Mouse (Mus musculus) thymus, postnatal 36 days (tissue): Measurements from ENCODE around the gene Nsun4.
A peak's percentile ranks its signal among the peaks of the same experiment; 100 is the strongest.

Experiments used
- DNase-seq, 2 experiments: peaks; one replicate each; pipeline ENCODE4 v3.0.0; 2022; ENCODE audit warnings: mixed read lengths in 2 of 2

The Nsun4 gene

DNA sequence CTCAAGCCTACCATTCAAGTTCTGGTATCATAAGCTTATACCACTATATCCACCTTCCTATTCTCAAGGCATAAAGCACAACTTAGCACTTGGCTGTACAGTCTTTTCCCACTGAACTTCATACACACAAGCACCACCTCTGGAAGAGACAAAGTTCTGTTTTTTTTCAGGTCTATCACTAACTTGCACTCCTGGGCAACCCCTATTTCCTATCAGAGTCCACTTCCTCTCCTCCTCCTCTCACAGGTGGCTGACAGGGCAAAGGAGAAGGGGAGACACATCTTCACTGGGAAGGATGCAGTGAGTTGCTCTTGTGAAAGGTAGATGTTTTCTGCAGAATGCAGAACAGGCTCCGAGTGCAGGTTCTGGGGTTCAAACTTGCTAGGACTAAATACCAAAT lies 6.0 kb downstream of the Nsun4 start:
- DNase-seq: no peak

DNA sequence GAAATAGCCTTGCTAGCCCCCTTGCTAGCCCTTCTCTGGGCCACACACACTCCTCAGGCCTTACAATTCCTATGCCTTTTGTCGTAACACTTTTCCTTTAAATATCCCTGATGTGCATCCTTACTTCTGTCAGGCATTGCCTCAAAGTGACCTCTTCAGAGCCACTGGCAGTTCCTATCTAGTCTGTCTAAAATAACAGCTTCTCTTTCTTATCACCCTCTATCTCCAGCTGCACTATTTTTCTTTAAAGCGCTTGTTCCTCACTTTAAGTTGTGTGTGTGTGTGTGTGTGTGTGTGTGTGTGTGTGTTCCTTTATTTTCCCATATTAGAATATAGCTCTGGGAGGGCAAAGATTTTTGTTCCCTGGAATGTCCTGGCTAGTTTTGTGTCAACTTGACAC lies 7.1 kb downstream of the Nsun4 start:
- no peak for DNase-seq

DNA sequence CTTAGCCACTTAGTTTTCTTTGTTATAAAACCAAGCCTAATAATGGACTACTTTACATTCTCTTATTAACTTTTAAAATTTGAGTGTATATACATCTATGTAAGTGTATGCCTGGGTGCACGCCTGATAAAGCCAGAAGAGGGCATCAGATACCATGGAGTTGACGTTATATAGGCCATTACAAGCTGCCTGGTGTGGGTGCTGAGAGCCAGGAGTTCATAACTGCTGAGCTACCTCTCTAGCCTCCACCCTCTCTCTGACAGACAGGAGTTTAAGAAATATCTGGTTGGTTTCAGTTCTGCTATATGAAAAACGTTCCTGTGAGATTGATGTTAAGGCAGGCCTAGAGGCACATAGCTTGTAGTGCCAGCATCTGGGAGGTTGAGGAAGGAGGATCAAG lies 11.5 kb downstream of the Nsun4 start:
- DNase-seq: no peak

DNA sequence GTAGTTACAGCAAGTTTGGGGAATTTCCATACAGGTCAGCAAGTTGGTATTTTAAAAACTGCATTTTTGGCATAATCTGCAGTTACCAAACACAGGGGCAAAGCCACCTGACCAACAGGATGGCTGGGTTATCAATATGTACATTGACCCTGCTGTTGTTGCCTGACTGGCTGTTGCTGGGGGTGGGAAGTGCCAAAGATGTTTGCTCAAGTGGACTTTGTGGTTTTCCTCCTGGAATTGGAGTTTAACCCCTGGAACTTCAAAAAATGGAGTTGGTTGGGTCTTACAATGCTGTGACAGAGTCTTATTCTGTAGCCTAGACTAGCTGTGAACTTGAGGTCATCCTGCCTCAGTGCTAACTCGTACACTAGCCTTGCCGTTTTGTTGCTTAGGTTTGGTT lies 13.2 kb downstream of the Nsun4 start:
- no peak for DNase-seq

DNA sequence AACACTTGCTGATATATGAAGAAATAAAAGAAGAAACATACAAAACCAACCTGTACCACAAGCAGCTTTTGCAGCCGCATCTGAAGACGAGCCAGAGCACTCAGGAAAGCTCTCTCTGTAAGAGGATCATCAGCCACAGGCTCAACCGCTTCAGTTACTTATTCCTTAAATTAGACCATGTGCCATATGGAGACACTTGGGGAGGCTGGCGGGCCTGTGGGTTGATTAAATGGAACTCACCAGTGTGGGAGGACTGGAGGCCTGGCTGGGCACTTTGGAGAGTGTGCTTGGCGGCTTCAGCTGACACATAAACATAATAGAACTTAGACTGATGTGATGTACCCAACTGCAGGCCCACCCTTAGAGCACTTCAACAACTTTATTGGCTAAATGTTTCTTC lies 20.3 kb downstream of the Nsun4 start:
- no peak for DNase-seq

DNA sequence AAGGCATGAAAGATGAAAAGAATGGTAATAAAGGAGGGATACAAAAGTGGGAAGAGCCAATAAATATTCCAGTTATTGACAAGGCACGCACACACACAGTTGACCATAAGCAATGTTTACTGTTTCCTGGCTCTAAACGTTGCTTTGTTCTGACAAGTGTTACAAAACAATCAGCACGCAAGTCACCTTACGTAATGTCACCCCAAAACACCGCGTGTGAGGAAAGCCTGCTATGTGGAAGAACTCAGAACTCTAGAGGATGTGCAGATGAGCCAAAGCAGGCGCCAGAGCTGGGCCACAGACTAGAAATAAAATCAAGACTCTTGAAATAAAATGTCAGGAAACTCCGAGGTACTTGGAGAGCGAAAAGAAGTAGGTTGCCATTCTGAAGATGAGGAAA lies 20.8 kb downstream of the Nsun4 start:
- DNase-seq: no peak

DNA sequence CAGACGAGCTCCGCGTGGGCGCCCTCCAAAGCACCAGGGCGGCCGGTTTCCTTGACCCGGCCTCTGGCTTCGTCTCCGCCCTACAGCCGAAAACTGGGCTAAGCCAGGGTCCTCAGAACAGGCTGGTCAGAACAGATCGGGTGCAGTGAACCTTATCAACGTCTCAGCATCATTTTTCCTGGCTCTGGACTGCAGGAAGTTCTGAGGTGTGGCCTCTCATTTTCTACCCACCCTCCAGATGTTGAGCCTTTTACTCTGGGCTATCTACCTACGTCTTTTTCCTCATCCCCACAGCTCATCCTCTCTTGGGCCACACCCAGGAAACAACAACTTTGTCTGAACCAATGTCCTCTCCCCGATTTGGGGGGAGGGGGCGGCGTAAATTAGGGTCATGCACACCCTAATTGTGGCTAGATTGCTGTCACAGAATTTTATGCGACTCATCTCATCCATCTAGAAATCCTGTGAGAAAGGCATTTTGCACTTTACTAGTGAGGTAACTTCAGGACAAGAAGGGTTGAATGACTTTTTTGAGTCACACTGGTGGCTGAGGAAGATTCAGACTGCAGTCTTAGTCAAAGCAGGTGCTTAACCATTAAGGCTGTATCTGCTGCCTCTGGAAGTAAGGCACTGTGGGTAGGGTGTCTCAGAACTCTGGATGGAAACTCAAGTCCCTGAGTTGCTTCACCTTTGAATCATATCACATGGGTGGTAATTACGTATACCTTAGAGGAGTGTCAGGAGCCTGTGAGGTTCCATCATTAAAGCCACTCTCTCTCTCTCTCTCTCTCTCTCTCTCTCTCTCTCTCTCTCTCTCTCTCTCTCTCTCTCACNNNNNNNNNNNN lies 35.6 kb downstream of the Nsun4 start, which contains the start of gene Faah:
Gene Faah, minus strand, starts transcription at position 25 of the 845 bp plus-strand sequence.
- DNase-seq: no peak

DNA sequence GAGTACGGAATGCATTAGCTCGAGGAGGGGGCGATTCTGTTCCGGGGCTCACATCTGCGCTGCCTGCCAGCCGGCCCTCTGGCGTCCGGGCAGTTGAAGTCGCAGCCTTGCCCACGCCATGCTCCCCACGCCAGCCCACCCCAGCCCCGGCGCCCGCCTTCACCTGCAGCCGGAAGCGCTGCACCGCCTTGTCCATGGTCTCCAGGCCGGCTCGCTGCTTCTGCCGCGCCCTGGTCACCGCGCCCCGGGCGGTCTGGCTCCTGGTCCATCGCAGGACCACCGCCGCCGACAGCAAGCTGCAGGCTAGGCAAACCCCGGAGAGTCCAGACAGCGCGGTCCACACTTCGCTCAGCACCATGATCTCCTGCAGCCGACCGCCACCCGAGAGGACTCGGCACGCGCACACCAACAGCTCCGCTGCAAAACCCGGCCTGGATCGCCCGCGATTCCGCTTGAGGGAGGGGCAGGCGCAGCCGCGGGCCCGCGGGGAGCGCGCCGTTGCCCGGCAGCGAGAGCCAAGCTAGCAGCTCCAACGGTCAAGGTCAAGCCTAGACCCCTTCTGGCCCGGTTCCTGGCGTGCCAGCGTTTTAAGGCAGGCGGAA lies 36.3 kb downstream of the Nsun4 start:
- DNase-seq: peak; percentile 77 to 79

DNA sequence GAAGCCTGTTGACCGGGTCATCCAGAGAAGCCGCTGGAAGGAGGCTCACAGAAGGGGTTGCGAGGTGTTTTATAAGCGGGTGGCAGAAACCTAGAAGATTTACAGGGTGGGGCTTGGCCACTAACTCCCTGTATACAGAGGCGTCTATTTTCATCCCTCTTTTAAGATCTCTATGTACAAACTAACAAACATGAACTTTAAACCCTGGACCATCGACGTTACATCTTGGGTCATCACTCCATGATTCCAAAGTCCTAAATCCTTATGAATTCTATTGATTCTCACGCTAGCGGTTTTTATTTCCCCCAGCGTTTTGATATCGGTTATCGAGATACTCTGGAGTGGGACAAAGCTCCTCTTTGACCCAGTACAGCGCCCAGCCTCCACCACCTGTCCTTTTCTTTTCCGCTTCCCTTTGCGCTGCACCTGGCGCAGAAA lies 36.8 kb downstream of the Nsun4 start:
- no peak for DNase-seq

DNA sequence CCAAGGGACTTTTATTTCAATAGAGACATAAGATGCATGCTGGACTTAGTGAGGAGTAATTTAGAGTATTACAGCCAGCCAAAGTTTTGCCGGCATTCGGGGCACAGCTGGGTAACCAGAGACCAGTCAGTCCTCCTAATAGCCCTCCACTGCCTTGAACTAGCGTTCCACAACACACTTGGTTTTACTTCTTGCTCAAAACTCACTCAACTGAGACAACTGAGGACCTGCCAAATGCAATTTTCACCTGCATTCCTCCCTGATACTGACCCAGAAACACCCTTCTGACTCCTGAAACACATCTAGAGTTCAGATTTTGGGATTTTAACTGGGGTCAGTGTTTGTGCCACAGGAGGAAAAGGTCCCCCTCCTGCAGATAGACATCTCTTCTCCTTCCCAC lies 37.3 kb downstream of the Nsun4 start:
- DNase-seq: no peak

DNA sequence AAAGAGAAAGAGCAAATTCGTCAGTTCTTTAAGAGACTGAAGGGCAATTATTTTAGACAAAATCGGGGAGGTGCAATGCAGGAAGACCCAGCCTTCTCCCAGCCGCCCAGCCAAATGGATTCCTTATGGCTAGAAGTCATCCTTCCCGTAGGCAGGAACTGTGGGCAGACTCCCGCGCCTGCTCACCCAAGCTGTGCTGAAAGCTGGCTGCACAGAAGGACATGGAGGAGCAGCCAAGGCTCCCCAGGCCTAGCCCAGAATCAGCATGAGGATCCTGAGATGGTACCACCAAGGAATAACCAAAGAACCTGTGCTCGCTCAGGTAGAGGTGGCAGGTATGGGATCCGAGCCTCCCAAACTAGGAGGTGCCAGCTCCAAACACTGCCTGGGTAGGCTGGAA lies 37.7 kb downstream of the Nsun4 start:
- DNase-seq: no peak

DNA sequence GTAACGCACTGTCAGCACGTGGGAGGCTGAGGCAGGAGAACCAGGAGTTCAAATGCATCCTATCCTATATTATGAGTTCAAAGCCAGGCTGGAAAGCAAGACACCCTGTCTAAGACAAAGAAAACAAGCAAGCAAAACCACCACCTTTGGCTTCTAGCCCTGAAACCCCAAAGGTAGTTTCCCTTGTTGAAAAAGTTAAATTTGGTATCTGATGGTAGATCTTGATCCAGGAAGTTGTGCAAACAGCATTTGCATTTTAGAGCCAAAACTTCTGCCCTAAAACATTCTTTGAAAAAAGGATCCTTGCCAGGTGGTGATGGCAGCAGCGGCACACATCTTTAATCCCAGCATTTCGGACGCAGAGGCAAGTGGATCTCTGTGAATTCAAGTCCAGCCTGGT lies 38.2 kb downstream of the Nsun4 start:
- DNase-seq: peak in 1 of 2 experiments; percentile 10

DNA sequence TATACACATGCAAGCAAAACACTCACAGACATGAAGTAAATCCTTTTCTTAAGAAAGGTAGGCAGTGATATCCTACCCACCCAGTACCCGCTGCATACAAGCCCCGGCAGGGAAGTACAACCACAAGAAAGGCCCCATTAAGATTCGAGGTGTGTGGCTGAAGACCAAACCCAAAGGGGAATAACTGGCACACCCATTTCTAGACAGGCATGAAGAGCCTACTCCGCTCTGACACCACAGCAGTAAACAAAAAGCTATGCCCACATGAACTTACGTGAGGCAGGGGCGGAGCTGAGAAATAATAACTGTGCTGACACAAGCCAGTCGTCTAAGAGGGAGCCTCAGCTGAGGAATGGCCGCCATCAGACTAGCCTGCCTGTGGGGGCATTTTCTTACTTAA lies 43.5 kb downstream of the Nsun4 start:
- DNase-seq: no peak

DNA sequence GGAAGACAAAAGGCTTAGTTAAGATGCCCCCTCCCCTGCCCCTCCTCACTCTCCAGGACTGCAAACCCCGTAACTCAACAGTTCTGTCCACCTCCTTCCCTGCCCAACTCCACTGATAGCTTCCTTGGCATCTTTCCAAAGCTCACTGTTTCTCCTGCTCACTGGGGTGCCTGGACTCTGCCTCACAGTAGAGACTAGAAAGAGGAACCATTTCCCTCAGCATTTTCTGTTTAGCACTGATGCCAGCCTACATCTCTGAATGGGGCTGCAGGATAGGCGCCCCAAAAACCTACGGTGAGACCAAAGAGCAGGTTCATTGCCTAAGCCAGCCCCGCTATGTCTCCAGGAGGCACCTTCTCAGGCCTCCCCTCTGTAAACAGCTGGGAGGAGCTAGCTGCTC lies 52.5 kb downstream of the Nsun4 start:
- DNase-seq: no peak

DNA sequence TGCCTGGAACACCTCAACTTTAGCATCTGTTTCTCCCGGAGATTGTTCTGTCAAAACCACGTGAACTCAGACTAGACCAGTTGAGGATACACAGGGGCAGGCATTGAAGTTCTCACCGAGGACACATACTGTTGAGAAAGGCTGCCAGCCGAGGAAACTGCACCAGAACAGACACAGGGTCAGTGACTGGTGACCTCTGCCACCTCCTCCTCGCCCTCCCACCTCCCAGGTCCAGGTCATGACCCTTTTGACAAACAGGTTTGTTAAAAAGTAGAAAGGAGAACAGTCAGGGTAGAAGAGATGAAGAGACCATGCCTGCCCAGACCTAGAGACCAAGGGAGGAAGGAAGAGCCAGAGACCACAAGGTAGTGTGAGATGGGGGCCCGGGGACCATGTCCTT lies 53.0 kb downstream of the Nsun4 start:
- DNase-seq: no peak

DNA sequence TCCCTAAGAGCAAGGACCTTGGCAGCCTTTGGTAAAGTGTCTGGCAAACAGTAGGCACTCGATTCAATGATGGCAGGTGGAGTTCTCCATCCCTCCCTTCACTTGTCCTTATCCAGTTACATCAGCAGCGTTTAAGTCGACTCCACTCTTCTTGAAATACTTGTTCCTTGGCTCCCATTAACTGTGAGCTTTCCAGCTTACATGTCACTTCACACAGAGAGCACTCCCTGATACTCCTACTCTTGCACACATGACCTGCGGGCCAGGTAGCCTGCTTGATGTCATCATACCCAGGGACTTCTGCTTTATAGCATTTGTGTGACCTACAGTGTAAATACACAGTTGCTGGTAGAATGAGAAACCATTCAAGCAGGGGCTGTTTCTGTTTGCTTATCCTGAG lies 56.9 kb downstream of the Nsun4 start:
- DNase-seq: no peak

DNA sequence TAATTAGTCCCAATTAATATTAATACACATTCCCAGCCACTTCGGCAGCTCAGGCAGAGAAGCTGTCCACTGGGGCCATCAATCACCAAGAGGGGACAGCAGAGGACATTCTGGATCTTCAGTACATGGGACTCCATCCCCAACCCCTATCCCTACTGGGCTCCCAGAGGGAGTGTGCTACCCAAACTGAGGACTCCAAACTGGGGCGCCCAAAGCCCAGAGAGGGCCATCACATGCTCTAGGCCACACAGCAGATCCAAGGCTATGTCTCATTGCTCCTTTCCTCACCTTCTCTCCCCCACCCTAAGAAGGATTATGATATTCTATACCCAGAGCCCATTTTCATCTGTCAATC lies 58.3 kb downstream of the Nsun4 start:
- no peak for DNase-seq

DNA sequence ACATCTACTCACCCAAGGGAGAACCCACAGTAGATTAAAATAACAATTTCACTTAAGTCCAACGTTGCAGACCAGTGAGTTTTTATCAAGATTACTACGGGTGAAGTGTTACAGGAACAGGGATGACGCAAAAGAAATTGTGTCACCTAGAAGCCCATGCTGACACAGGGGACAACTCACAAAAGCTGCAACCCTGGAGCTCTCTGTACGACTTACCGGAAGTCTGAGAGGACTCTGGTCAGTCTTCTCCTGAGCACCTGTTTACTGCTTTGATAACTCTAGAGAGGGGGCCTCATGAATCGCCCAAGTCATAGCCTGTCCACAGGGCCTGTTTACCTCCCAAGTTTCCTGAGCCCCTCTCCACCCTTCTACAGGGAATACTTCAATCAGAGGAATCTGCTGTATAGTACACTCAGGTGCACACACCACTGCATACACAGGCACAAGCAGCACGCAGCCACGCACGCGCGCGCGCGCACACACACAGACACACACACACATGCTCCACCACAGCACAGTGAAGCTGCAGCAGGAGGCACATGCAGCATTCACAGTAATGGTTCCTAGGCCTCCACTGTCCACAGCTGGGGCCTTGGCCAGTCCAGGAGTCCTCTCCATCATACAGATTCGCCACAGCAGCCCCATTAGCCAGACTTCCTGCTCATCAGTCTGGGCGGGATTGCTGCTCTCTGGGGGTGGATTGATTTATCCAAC lies 58.9 kb downstream of the Nsun4 start:
- DNase-seq: no peak

DNA sequence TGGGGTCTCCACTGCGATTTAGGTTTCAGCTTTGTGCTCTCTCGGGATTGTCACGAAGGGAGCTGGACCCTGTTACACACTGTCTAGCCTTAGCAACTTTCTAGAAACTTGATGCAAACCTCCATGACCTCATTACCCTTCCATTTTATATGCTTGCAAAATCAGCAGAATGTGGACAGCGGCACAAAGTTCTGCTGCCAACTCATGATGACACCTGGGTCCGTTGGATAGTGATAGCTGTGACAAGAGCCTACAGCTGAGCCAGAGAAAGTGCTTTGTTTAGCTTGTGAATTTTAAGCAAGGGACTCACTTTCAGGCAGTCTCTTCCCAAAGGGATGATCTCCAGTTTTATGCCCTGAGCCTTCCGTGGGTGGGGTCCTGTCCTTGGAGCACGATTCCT lies 64.3 kb downstream of the Nsun4 start:
- no peak for DNase-seq

DNA sequence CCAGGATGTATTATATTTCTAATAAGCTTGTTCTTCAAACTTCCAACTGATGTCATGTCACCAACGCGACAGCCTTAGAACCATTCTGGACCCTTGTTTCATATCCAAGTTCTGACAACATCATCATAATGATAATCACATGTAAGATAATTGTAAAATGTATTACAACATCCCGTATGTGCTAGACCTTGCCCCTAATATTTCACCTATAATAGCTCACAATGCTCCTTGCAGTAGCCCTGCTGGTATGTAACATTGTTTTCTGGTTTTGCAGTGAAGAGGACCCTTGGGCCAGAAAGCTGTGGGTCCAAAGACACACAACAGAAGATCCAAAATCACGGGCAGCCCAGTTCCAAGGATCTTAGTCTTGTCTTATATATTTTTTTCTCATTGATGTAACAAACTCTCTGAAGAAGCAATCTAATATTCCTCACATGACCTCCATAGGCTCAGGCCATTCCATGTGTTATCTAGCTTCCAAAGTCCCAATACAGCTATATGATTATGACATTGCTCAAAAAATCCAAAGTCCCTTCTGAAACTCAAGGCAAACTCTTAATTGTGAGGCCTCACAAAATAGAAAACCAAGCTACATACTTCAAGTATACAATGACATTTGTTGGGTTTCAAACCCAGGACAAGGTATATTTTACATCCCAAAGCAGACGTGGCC lies 65.7 kb downstream of the Nsun4 start:
- DNase-seq: no peak

DNA sequence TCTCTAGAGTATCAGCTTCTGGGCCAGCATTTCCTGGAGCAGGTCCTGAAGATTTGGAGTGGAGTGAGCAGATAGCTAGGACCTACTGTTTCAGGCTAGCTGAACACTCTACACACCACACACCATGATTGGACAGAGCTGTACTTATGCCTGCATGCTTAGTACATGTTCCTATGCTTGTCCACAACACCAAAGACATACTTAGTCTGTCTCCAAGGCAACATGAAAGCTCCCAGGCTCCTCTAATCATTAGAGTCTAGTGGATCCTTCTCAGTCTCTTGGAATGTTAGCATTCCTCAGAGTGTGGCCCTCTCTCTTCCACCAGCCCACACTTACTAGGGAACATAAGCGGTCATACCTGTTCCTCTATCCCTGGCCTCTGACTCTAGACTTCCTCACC lies 66.2 kb downstream of the Nsun4 start:
- no peak for DNase-seq

DNA sequence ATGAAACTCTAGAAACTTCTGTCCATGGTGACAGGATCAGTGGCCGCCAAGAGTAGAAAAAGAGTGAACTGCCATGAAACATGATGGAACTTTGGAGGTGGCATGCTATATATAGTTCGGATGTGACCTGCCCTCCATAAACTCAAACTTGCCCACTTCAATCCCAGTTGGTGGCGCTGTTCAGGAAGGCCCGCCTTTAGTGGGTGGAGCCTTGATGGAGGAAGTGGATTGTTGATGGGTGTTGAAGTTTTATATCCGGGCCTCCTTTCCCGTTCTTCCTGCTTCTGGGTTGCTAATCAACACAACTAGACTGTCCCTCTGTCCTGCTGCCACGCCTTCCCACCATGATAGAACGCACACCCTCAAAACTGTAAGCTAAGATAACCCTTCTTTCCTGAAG lies 68.7 kb downstream of the Nsun4 start:
- DNase-seq: no peak

DNA sequence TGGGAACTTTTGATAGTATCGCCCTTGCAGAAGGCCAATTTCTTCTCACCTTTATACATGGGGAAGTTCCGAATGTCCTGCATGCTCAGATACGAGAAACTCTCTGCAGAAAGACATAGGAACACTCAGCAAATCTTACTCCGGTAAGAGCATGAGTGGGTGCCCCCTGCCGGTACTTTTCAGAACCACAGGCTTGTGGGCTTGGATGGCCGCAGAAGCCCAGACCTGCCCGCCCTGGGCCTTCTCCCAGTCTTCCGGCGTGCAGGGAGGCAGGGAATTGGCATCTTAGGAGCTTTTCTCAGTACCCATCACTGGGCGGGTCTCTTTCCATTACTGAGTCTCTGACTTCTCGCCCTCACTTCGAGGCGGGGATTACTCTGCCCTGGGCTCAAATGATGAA lies 69.6 kb downstream of the Nsun4 start:
- peak; percentile 67 to 78 for DNase-seq
